Mouse (Mus musculus) frontal cortex, adult (tissue): ENCODE measurements around the gene Tmem135.

Experiments
- ATAC-seq: cut with Nextera tagmentation; 2 replicates; pipeline ENCODE4 v1.9.2; 2017; ENCODE audit warnings: mild to moderate bottlenecking, moderate library complexity, mixed read lengths; ENCODE audit not compliant: low TSS enrichment

Tmem135 gene

DNA sequence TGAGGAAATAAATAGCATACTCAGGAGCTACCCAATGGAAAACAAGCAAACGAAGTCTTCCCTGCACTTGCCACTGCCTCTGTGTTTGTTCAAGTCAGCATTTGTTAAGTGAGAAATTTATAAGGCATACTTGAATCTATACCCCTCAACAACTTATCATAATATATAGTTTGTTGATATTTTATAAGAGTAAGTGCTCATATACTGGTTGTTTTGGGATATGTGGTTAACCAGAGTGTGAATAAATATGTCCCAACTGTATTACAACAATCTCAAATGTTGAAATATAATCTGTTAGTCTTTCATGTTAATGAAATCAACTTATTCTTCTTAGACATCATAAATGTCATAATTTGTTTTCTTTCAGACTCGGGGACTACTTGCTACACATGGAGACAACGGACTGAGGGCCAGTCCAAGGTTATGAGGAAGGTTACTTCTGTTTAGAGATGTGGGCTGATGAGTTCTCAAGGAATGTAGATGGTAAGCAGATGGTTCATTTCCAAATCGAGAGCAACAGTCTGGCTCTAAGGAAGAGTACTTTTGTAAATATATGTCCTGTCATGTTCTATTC is 152.1 kb downstream of the Tmem135 start:
- no peak for ATAC-seq

DNA sequence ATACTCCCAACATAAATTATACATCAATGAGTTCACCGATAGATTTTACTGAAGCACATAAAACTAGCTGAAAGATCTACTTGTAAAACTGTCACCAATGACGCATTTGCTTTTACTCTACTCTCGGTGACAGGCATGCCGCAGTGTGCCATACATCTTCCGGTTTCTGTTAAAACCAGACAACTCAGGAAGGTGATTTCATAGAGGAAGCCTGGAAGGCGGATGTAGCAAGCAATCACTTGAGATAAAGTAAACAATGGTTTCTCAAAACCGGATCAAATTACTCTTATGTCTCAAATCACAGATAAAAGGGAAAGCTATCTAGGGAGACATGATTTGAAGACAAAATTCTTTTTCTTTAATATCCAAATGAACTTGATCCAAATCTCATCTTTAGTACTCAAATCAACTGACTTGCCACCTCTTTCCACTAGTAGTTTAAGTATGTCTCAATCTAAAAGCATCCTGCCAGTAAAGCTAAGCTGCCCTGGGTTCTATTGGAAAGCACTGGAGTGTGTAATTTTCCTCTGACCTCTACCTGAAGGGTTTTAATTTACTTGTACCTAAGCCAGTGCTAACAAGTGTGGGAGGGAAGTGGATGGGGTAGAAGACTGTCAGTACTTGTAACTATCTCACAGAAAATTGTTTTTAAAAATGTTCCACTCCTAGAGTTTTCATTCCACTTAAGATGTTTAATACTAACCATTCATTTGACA is 155.7 kb downstream of the Tmem135 start:
- peak; percentile 39; the same call in 1 of the 2 replicates for ATAC-seq

DNA sequence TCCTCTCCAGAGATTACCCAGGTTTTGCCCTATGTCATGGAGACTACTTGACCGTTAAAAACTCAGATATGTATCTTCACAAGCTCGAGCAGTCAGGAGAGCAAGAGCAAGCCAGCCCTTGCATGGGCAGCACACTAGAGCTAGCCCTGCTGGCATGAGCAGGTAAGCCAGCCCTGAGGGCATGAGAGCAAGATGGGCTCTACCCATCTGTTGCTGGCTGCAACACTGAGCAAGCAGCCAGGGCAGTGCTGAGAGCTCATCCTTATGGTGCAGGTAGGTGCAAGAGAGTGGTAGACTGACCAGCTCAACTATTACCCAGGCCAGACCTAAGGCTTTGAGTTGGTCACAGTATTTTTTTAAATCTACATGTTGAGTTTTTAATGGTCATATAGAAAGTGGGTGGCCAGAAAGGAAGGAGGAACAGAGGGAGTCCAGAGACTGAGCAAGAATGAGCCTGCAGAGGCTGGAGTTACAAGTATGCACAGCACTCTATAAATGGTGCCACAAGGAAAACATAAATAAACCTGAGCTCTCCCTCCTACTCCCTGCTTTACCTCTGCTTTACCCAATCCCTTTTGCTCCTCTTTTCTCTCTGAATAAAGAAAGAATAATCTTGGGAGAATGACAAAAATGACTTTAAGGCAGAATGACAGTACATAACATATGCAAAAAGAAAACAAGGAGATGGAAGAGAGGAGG is 156.9 kb downstream of the Tmem135 start:
- ATAC-seq, result peak; percentile 89

DNA sequence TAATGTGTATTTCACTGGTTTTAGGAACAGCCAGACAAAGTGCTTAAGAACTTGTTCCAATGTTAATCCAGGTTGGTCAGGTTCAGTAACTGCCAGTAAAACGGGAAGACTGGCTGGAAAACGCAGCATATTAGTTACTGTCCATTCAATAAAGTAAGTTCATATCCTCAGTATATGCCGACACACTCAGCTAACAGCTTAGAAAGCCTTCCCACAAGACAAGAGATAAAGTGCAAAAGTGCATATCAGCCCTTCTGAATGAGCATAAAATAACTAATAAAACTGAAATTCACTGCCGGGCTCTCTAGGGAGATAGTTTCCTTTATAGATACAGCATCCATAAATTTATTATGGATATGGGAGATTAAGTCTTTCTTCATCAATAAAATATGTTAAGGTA is 161.5 kb downstream of the Tmem135 start:
- no peak for ATAC-seq

DNA sequence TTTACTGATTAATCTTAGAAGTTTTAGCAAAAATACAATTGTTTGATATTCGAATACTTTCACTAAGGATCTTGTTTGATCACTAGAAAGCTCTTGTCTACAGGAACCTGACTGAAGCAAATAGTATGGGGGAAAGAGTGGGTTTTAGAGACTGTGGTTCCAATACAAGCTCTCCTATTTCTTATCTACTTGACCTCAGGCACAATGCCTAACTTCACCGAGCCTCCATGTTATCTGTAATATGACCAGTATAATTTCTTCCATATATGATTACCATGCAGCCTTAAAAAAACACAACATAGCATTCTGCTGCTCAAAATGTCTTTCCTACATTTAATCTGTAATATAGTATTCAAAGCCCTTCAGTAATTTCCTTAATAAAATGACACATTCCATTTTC is 161.9 kb downstream of the Tmem135 start:
- ATAC-seq, result no peak

GRCm38 (mm10) chr7:89239592-89239991 is 164.4 kb downstream of the Tmem135 start:
- ATAC-seq, result no peak

GRCm38 (mm10) chr7:89236592-89236991 is 167.4 kb downstream of the Tmem135 start:
- ATAC-seq, result no peak

DNA sequence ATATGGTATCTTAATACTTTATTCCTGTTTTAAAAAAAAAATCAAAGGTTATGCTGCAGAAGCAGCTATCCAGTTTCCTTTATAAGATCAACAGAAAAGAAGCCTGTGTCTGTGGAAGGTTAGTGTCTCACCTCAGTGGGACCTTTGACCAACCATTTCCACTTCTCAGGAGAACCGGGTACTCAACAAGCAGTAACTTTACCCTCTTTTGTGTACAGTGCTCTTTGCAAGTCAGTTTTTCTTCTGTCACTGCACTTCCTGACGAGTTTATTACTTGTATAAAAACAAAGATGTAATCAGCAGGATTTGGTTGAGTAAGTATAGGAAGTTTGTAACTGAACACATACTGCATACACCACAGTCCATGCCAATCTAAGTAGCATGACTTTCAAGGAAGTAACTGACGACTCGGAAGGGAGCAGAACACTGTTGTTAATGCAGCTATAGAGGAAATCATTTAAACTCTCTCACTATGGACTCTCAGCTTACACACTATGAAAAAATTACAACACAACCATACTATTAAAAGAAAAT is 168.0 kb downstream of the Tmem135 start:
- no peak for ATAC-seq

- ATAC-seq, result no peak
Measured at GRCm38 (mm10) chr7:89232499-89233145, 171.4 kb downstream of the Tmem135 start.

GRCm38 (mm10) chr7:89231200-89231790 is 172.7 kb downstream of the Tmem135 start:
- ATAC-seq, result no peak

DNA sequence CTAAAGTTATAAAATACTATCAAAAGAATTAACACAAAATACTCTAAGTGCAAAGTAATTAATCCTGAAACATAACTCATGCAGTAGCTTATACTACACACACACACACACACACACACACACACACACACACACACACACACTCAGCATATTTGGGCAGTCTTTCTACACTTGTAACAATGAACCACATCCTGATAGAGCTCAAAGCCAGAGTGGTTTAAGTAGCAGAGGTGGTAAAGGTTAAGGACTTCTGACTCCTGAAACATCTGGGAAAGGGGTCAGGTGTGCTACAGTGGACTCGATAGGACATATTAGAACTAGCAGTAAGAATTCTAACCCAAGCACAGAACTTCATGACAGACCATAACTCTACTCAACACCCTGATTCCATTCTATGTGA is 181.4 kb downstream of the Tmem135 start:
- no peak for ATAC-seq

- ATAC-seq, result no peak
Measured at GRCm38 (mm10) chr7:89216628-89217027, 187.4 kb downstream of the Tmem135 start.

- peak; percentile 94 for ATAC-seq
Measured at GRCm38 (mm10) chr7:89216118-89216517, 187.9 kb downstream of the Tmem135 start.

GRCm38 (mm10) chr7:89215714-89216113 is 188.3 kb downstream of the Tmem135 start:
- ATAC-seq, result 0 out of 2 replicates have a peak, but pooled peaks have one; percentile 9

GRCm38 (mm10) chr7:89210506-89210905 is 193.5 kb downstream of the Tmem135 start:
- ATAC-seq, result no peak

- ATAC-seq, result no peak
Measured at GRCm38 (mm10) chr7:89206165-89206564, 197.9 kb downstream of the Tmem135 start.

GRCm38 (mm10) chr7:89205402-89205801 is 198.6 kb downstream of the Tmem135 start:
- no peak for ATAC-seq

GRCm38 (mm10) chr7:89203144-89203543 is 200.9 kb downstream of the Tmem135 start:
- no peak for ATAC-seq

- no peak for ATAC-seq
Measured at GRCm38 (mm10) chr7:89201954-89202353, 202.1 kb downstream of the Tmem135 start.

DNA sequence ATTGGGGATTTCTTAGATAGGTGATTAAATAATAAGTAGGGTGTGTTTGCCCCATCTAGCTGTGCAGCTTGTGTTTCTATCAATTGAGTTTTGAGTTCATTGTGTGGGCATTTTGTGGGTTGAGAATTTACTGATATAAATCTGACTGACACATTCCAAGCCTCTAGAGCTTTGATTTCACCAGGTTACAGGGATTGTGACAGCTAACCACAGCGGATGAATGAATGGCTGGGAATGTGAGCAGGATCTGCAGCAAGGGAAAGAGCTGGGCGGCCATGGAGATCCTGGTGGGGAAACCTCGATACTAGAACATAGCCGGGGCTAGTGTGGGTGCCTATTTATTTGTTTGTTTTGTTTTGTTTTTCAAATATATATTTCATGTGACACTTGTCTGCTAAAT is 205.5 kb downstream of the Tmem135 start:
- no peak for ATAC-seq

GRCm38 (mm10) chr7:89193459-89193858 is 210.6 kb downstream of the Tmem135 start:
- no peak for ATAC-seq

DNA sequence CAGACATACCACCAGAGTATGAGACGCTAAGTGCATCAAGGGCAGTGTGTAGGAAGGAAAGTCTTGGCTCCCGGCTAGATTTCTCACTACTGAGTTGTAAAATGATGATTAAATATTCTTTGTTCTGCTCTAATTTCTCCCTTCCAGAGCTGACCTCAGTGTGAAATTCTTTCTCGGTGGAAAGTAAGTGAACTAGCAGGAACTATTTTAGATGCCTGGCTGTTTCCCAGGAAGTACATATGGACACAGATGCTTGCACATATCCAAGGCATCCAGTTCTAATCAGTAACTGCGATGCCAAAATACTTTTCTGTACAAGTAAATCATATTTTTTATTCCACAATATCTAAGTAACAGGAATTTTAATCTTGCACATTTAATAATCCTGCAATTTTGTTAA is 220.1 kb downstream of the Tmem135 start:
- no peak for ATAC-seq
